Mouse (Mus musculus): ENCODE data around the gene Elovl7. TPM values are rescaled to one million over a fixed set of nuclear protein-coding genes. Genes with fewer than 3 reads are reported as not detected.

Elovl7 gene
- polyA plus RNA-seq, 1 experiment from 2014 or later = 14.3 TPM

- WGBS = 83% methylated on average over 4 of the region's 4 CpGs
- Histone ChIP-seq H3K36me3 (ENCODE audit: control insufficient read depth, insufficient read depth, low read length) (no peaks in the 10 kb centered on the region), H3K27ac (ENCODE audit: low read depth, low read length) (no peak overlapping the region), H3K4me1 (ENCODE audit: control insufficient read depth, insufficient read depth, low read length) (no peaks in the 10 kb centered on the region), H3K4me3 (ENCODE audit: low read length) (no peak overlapping the region), H3K9ac (ENCODE audit: low read depth, low read length) (no peak overlapping the region), H3K27me3 (ENCODE audit: control insufficient read depth, insufficient read depth, low read length) (no peaks in the 10 kb centered on the region), H3K4me2 (replicated peaks; ENCODE audit: low read depth, low read length) (no peak overlapping the region), H3K9me3 (ENCODE audit: control insufficient read depth, low read length) (no peaks in the 10 kb centered on the region)
- ATAC-seq (ENCODE audit: low FRiP score, low TSS enrichment) = no peak
Measured at GRCm38 (mm10) chr13:108265394-108265793, 51.2 kb downstream of the Elovl7 start.

GRCm38 (mm10) chr13:108267841-108268634 lies 53.8 kb downstream of the Elovl7 start:
- WGBS = 75% methylated on average over 9 of the region's 9 CpGs
- Histone ChIP-seq H3K4me3 (ENCODE audit: low read length) (no peak overlapping the region), H3K4me2 (replicated peaks; ENCODE audit: low read depth, low read length) (no peak overlapping the region), H3K9me3 (ENCODE audit: control insufficient read depth, low read length) (no peaks in the 10 kb centered on the region), H3K27me3 (ENCODE audit: control insufficient read depth, insufficient read depth, low read length) (no peaks in the 10 kb centered on the region), H3K36me3 (ENCODE audit: control insufficient read depth, insufficient read depth, low read length) (no peaks in the 10 kb centered on the region), H3K4me1 (ENCODE audit: control insufficient read depth, insufficient read depth, low read length) (no peaks in the 10 kb centered on the region), H3K9ac (ENCODE audit: low read depth, low read length) (no peak overlapping the region), H3K27ac (ENCODE audit: low read depth, low read length) (no peak overlapping the region)
- no peak for ATAC-seq (ENCODE audit: low FRiP score, low TSS enrichment)

DNA sequence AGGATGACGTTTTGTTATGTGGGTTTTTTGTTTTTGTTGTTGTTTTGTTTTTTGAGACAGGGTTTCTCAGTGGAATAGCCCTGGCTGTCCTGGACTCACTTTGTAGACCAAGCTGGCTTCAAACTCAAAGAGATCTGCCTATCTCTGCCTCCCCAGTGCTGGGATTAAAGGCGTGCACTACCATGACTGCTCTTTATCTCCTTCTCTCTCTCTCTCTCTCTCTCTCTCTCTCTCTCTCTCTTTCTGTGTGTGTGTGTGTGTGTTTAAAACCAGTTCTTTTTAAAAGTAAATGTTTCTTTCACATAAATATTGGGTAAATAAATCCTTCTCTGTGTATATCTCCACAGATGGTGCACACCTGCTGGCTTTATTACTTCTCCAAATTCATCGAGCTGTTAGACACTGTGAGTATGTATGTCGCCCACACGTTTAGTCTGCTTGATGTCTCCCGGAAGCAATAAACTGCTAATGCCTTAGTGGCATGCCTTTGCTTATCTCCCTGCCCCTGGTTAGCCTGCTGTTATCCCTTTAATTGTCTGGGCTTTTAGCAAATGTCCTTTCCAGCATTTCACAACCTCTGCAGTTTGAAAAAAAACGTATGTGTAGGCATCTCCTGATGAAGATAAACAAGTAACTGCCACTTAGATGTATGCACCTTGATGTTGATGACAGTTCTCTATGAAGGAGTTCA lies 57.4 kb downstream of the Elovl7 start:
- no peak for ATAC-seq (ENCODE audit: low FRiP score, low TSS enrichment)
- Histone ChIP-seq H3K4me2 (replicated peaks; ENCODE audit: low read depth, low read length) (no peak overlapping the region), H3K27me3 (ENCODE audit: control insufficient read depth, insufficient read depth, low read length) (no peaks in the 10 kb centered on the region), H3K9ac (ENCODE audit: low read depth, low read length) (no peak overlapping the region), H3K9me3 (ENCODE audit: control insufficient read depth, low read length) (no peaks in the 10 kb centered on the region), H3K4me1 (ENCODE audit: control insufficient read depth, insufficient read depth, low read length) (no peaks in the 10 kb centered on the region), H3K36me3 (ENCODE audit: control insufficient read depth, insufficient read depth, low read length) (no peaks in the 10 kb centered on the region), H3K27ac (ENCODE audit: low read depth, low read length) (no peak overlapping the region), H3K4me3 (ENCODE audit: low read length) (no peak overlapping the region)
- 26% methylated on average over 7 of the region's 7 CpGs for WGBS

- Histone ChIP-seq H3K27me3 (ENCODE audit: control insufficient read depth, insufficient read depth, low read length) (no peaks in the 10 kb centered on the region), H3K4me1 (ENCODE audit: control insufficient read depth, insufficient read depth, low read length) (no peaks in the 10 kb centered on the region), H3K4me3 (ENCODE audit: low read length) (no peak overlapping the region), H3K9me3 (ENCODE audit: control insufficient read depth, low read length) (no peaks in the 10 kb centered on the region), H3K4me2 (replicated peaks; ENCODE audit: low read depth, low read length) (no peak overlapping the region), H3K9ac (ENCODE audit: low read depth, low read length) (no peak overlapping the region), H3K27ac (ENCODE audit: low read depth, low read length) (no peak overlapping the region), H3K36me3 (ENCODE audit: control insufficient read depth, insufficient read depth, low read length) (no peaks in the 10 kb centered on the region)
- peak; percentile 43; the same call in 1 of the 2 replicates for ATAC-seq (ENCODE audit: low FRiP score, low TSS enrichment)
- WGBS = 53% methylated on average over 8 of the region's 8 CpGs
Measured at GRCm38 (mm10) chr13:108272332-108272731, 58.1 kb downstream of the Elovl7 start.

GRCm38 (mm10) chr13:108273034-108273433 lies 58.8 kb downstream of the Elovl7 start:
- H3K27me3 ChIP-seq (ENCODE audit: control insufficient read depth, insufficient read depth, low read length) = no peaks in the 10 kb centered on the region
- H3K4me2 ChIP-seq (replicated peaks; ENCODE audit: low read depth, low read length) = 0 out of 2 replicates have a peak overlapping the region, but pooled peaks have one; percentile 17

DNA sequence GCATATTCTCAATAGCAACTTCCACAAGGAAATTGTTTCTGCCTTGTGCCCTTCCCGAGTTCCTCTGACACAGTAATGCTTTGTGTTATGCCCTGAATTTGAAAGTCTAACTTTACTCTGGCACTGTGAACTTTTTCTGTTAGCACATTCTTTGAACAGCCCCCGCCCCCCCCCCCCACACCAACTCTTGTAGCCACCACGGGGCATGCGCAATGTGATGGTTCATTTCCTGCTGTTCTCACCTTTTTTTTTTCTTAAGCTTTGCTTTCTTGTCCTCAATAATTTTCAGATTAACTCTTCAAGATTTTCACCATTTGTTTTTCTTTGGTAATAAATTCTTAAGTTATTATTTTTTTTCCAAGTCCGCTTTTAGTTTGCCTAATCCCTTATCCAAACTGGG lies 59.3 kb downstream of the Elovl7 start:
- no peaks in the 10 kb centered on the region for H3K4me1 ChIP-seq (ENCODE audit: control insufficient read depth, insufficient read depth, low read length)
- H3K27ac ChIP-seq (ENCODE audit: low read depth, low read length) = no peak overlapping the region
- ATAC-seq (ENCODE audit: low FRiP score, low TSS enrichment) = 0 out of 2 replicates have a peak, but pooled peaks have one; percentile 16
- H3K4me3 ChIP-seq (ENCODE audit: low read length) = no peak overlapping the region
- no peaks in the 10 kb centered on the region for H3K36me3 ChIP-seq (ENCODE audit: control insufficient read depth, insufficient read depth, low read length)
- H3K4me2 ChIP-seq (replicated peaks; ENCODE audit: low read depth, low read length) = 0 out of 2 replicates have a peak overlapping the region, but pooled peaks have one; percentile 17
- H3K9me3 ChIP-seq (ENCODE audit: control insufficient read depth, low read length) = no peaks in the 10 kb centered on the region
- H3K27me3 ChIP-seq (ENCODE audit: control insufficient read depth, insufficient read depth, low read length) = no peaks in the 10 kb centered on the region
- no peak overlapping the region for H3K9ac ChIP-seq (ENCODE audit: low read depth, low read length)
- WGBS = 32% methylated on average over 5 of the region's 5 CpGs

More at GRCm38 (mm10) chr13:108273034-108273433, 58.8 kb downstream of the Elovl7 start:
- 27% methylated on average over 15 of the region's 15 CpGs for WGBS
- no peak overlapping the region for H3K9ac ChIP-seq (ENCODE audit: low read depth, low read length)
- no peak overlapping the region for H3K4me3 ChIP-seq (ENCODE audit: low read length)
- H3K9me3 ChIP-seq (ENCODE audit: control insufficient read depth, low read length) = no peaks in the 10 kb centered on the region
- no peak overlapping the region for H3K27ac ChIP-seq (ENCODE audit: low read depth, low read length)
- H3K4me1 ChIP-seq (ENCODE audit: control insufficient read depth, insufficient read depth, low read length) = no peaks in the 10 kb centered on the region
- H3K36me3 ChIP-seq (ENCODE audit: control insufficient read depth, insufficient read depth, low read length) = no peaks in the 10 kb centered on the region
- ATAC-seq (ENCODE audit: low FRiP score, low TSS enrichment) = peak; percentile 55

DNA sequence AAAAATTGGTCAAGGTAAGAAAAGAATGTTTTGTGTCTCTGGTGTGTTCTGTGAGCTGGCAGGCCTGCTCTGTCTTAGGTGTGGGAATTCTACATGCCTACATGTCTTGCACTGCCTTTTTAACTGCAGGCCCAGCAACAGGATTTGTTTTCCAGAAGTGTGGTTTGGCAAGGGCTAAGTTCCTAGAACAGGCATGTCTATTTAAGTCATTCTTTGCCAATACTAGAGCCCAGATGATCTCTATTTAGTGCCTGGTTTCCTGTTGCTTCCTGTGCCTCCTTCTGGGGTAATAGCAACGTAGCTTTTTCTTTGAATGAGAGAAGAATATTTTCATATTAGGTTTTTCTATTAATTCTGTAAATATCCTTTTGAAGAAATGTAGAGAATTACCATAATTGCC lies 62.4 kb downstream of the Elovl7 start:
- ATAC-seq (ENCODE audit: low FRiP score, low TSS enrichment) = no peak
- 64% methylated on average over 1 of the region's 1 CpGs for WGBS

DNA sequence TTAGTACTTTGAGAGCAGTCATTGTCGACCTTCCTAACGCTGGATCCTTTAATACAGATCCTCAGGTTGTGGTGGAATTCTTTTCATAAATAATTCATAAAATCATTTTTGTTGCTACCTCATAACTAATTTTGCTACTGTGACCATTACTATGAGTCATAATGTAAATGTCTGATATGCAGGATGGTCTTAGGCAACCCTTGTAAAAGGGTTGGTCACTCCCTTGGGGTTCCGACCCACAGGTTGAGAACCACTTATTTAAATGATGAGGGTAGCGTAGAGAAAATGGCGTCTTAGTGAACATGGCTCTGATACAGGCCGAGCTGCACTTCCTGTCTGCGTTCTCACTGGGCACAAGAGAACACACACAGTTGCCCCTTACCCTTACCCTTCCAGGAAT lies 63.1 kb downstream of the Elovl7 start:
- Histone ChIP-seq H3K36me3 (ENCODE audit: control insufficient read depth, insufficient read depth, low read length) (no peaks in the 10 kb centered on the region), H3K9me3 (ENCODE audit: control insufficient read depth, low read length) (no peaks in the 10 kb centered on the region), H3K27me3 (ENCODE audit: control insufficient read depth, insufficient read depth, low read length) (no peaks in the 10 kb centered on the region), H3K27ac (ENCODE audit: low read depth, low read length) (no peak overlapping the region), H3K4me3 (ENCODE audit: low read length) (no peak overlapping the region), H3K4me2 (replicated peaks; ENCODE audit: low read depth, low read length) (no peak overlapping the region), H3K9ac (ENCODE audit: low read depth, low read length) (no peak overlapping the region), H3K4me1 (ENCODE audit: control insufficient read depth, insufficient read depth, low read length) (no peaks in the 10 kb centered on the region)
- ATAC-seq (ENCODE audit: low FRiP score, low TSS enrichment) = no peak
- 86% methylated on average over 7 of the region's 7 CpGs for WGBS

More for the DNA sequence above, 62.4 kb downstream of the Elovl7 start:
- H3K36me3 ChIP-seq (ENCODE audit: control insufficient read depth, insufficient read depth, low read length) = no peaks in the 10 kb centered on the region
- no peaks in the 10 kb centered on the region for H3K4me1 ChIP-seq (ENCODE audit: control insufficient read depth, insufficient read depth, low read length)
- H3K9ac ChIP-seq (ENCODE audit: low read depth, low read length) = no peak overlapping the region
- no peak overlapping the region for H3K4me3 ChIP-seq (ENCODE audit: low read length)
- H3K9me3 ChIP-seq (ENCODE audit: control insufficient read depth, low read length) = no peaks in the 10 kb centered on the region
- no peak overlapping the region for H3K4me2 ChIP-seq (replicated peaks; ENCODE audit: low read depth, low read length)
- H3K27me3 ChIP-seq (ENCODE audit: control insufficient read depth, insufficient read depth, low read length) = no peaks in the 10 kb centered on the region
- H3K27ac ChIP-seq (ENCODE audit: low read depth, low read length) = no peak overlapping the region

DNA sequence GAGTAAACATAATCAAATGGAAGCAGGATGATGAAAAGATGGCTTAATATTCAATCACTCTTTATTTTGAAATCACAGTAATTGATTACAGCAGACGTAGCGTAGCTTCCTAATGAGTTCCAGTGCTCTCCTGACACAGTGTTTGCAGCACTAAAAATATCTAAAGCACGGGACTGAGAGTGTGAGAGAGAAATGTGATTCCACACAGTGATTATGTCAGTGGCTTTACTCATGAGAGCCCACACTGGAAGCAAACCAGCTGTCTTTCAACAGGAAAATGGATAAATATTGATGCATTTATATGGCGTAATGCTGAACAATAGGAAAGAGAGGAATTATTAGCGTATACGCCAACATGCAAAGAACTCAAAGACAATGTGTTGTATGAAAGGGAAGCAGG lies 64.4 kb downstream of the Elovl7 start:
- Histone ChIP-seq H3K4me1 (ENCODE audit: control insufficient read depth, insufficient read depth, low read length) (no peaks in the 10 kb centered on the region), H3K4me2 (replicated peaks; ENCODE audit: low read depth, low read length) (no peak overlapping the region), H3K9me3 (ENCODE audit: control insufficient read depth, low read length) (no peaks in the 10 kb centered on the region), H3K27ac (ENCODE audit: low read depth, low read length) (no peak overlapping the region), H3K4me3 (ENCODE audit: low read length) (no peak overlapping the region), H3K27me3 (ENCODE audit: control insufficient read depth, insufficient read depth, low read length) (no peaks in the 10 kb centered on the region), H3K36me3 (ENCODE audit: control insufficient read depth, insufficient read depth, low read length) (no peaks in the 10 kb centered on the region), H3K9ac (ENCODE audit: low read depth, low read length) (no peak overlapping the region)
- no peak for ATAC-seq (ENCODE audit: low FRiP score, low TSS enrichment)
- WGBS = 71% methylated on average over 6 of the region's 6 CpGs

Data from kidney, embryonic 14.5 days (tissue).